In the genomic region with DNA sequence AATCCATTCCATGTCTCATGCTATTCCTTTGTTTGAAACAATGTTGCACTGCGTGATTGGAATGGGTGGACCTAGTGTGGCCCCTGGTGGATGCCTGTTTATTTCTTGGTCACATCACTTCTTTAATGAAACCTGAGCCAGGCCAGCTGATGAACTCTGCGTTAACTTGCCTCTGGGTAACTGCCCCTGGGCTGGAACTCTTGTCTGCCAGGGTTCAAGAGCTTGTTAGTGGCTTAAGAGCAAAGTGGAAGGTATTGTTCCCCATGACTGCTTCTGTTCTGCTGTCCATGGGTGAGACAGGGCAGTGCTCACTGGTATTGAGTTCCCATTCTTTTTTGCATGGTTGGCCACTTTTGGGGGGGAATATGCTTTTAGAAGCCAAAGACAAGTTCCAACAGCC, we compare ENCODE assay signal across 16 mouse cellular contexts.
DNase-seq lines count a peak whose midpoint lies in the region; ATAC-seq lines count a peak whose summit lies in the region.
"Had no signal": no experiment of that assay in that cellular context is flagged by ENCODE, and none has a peak within 500 bp of the region (broad histone marks: within the 10 kb centered on the region; RNA-seq: fewer than 3 reads in every experiment).

No protein-coding gene starts in this region.

- ATAC-seq in heart, embryonic 12.5 days (ENCODE audit: insufficient number of reproducible peaks, low FRiP score), result no peak
- ATAC-seq in lung, embryonic 16.5 days (ENCODE audit: low read depth), result no peak
- ATAC-seq in limb, embryonic 13.5 days (ENCODE audit: low FRiP score, low read depth), result peak; percentile 27; the same call in 1 of the 2 replicates
- ATAC-seq: forebrain, embryonic 13.5 days had no signal

- H3K4me1 ChIP-seq in heart, embryonic 12.5 days (replicated peaks), result peaks cover 60% of the 10 kb centered on the region
- peaks cover 60% of the 10 kb centered on the region for H3K4me1 ChIP-seq in lung, embryonic 16.5 days (replicated peaks; ENCODE audit: control insufficient read depth, insufficient read depth, low read length)
- peaks cover 66% of the 10 kb centered on the region for H3K4me1 ChIP-seq in embryonic facial prominence, embryonic 10.5 days
- peaks cover 73% of the 10 kb centered on the region for H3K4me1 ChIP-seq in limb, embryonic 13.5 days

- intact Hi-C loops in heart, postnatal 25 days (cut with DNase I), result no loop called here

- peak overlapping the region; percentile 13; the same call in 1 of the 2 replicates for H3K27ac ChIP-seq in heart, embryonic 12.5 days (ENCODE audit: poor library complexity, severe bottlenecking)
- H3K27ac ChIP-seq in lung, embryonic 16.5 days (ENCODE audit: low read length), result peak overlapping the region; percentile 34
- H3K27ac ChIP-seq in embryonic facial prominence, embryonic 10.5 days (replicated peaks), result peak overlapping the region; percentile 80
- H3K27ac ChIP-seq in limb, embryonic 13.5 days, result peak overlapping the region; percentile 90
- H3K27ac ChIP-seq: forebrain, embryonic 13.5 days; hindbrain, embryonic 15.5 days; stomach, postnatal 0 days had no signal

- 63% methylated on average over 2 of the region's 2 CpGs for WGBS in heart, embryonic 12.5 days
- WGBS in lung, embryonic 16.5 days, result 48% methylated on average over 2 of the region's 2 CpGs
- WGBS in embryonic facial prominence, embryonic 10.5 days, result 23% methylated on average over 2 of the region's 2 CpGs
- WGBS in limb, embryonic 13.5 days, result 26% methylated on average over 2 of the region's 2 CpGs

- no peak overlapping the region for H3K9ac ChIP-seq in heart, embryonic 12.5 days
- H3K9ac ChIP-seq in lung, embryonic 16.5 days (ENCODE audit: low read length), result no peak overlapping the region
- H3K9ac ChIP-seq in limb, embryonic 13.5 days, result 0 out of 2 replicates have a peak overlapping the region, but pooled peaks have one; percentile 4
- H3K9ac ChIP-seq: forebrain, embryonic 13.5 days; hindbrain, embryonic 15.5 days had no signal

- H3K36me3 ChIP-seq in heart, embryonic 12.5 days, result peaks cover 11% of the 10 kb centered on the region; the same call in 1 of the 2 replicates
- H3K36me3 ChIP-seq in lung, embryonic 16.5 days (ENCODE audit: control insufficient read depth, insufficient read depth, low read length), result no peaks in the 10 kb centered on the region
- no peaks in the 10 kb centered on the region for H3K36me3 ChIP-seq in embryonic facial prominence, embryonic 10.5 days (replicated peaks)
- no peaks in the 10 kb centered on the region for H3K36me3 ChIP-seq in limb, embryonic 13.5 days
- H3K36me3 ChIP-seq: hindbrain, embryonic 15.5 days had no signal

- no peak overlapping the region for H3K4me3 ChIP-seq in heart, embryonic 12.5 days
- H3K4me3 ChIP-seq in lung, embryonic 16.5 days (ENCODE audit: low read length), result no peak overlapping the region
- peak overlapping the region; percentile 33; the same call in 1 of the 2 replicates for H3K4me3 ChIP-seq in embryonic facial prominence, embryonic 10.5 days
- H3K4me3 ChIP-seq in limb, embryonic 13.5 days, result no peak overlapping the region
- H3K4me3 ChIP-seq: forebrain, embryonic 13.5 days; hindbrain, embryonic 15.5 days had no signal

- H3K4me2 ChIP-seq in heart, embryonic 12.5 days, result no peak overlapping the region
- H3K4me2 ChIP-seq in lung, embryonic 16.5 days (ENCODE audit: low read depth, low read length), result no peak overlapping the region
- H3K4me2 ChIP-seq in limb, embryonic 13.5 days (replicated peaks), result peak overlapping the region; percentile 55
- H3K4me2 ChIP-seq: forebrain, embryonic 13.5 days; hindbrain, embryonic 15.5 days; liver, embryonic 11.5 days; midbrain, embryonic 11.5 days had no signal

- no peaks in the 10 kb centered on the region for H3K27me3 ChIP-seq in heart, embryonic 12.5 days (replicated peaks)
- H3K27me3 ChIP-seq in lung, embryonic 16.5 days (ENCODE audit: control insufficient read depth, insufficient read depth, low read depth, low read length), result no peaks in the 10 kb centered on the region
- peaks cover 3% of the 10 kb centered on the region; the same call in 1 of the 2 replicates for H3K27me3 ChIP-seq in embryonic facial prominence, embryonic 10.5 days (replicated peaks; ENCODE audit: low read depth, poor library complexity, severe bottlenecking)
- no peaks in the 10 kb centered on the region for H3K27me3 ChIP-seq in limb, embryonic 13.5 days
- H3K27me3 ChIP-seq: forebrain, embryonic 13.5 days; hindbrain, embryonic 15.5 days had no signal

- DNase-seq in heart, postnatal 25 days (ENCODE audit: low spot score), result no peak
- DNase-seq in lung, postnatal 4 days, result no peak
- DNase-seq in embryonic facial prominence, embryonic 10.5 days (ENCODE audit: low spot score), result peak; percentile 53
- DNase-seq in yolk sac, embryonic 10.5 days (ENCODE audit: low spot score), result no peak
- no peak for DNase-seq in frontal cortex, postnatal 25 days (ENCODE audit: low spot score in 2 of 2)
- DNase-seq: adrenal gland, postnatal 36 days; cerebellum, adult 2 months; right cerebral cortex, postnatal 25 days had no signal

- no peaks in the 10 kb centered on the region for H3K9me3 ChIP-seq in heart, embryonic 12.5 days (replicated peaks)
- no peaks in the 10 kb centered on the region for H3K9me3 ChIP-seq in lung, embryonic 16.5 days (ENCODE audit: control insufficient read depth, low read length)
- H3K9me3 ChIP-seq in embryonic facial prominence, embryonic 10.5 days, result no peaks in the 10 kb centered on the region
- no peaks in the 10 kb centered on the region for H3K9me3 ChIP-seq in limb, embryonic 13.5 days
- H3K9me3 ChIP-seq: forebrain, embryonic 13.5 days; hindbrain, embryonic 15.5 days had no signal

Comparison
In these comparisons a context has a peak if more than half of its experiments do, and no peak if none do; other contexts are left out.
1. H3K27ac ChIP-seq: peak in every context shown above with its lines; median percentile 90 in limb, embryonic 13.5 days; 80 in embryonic facial prominence, embryonic 10.5 days; 34 in lung, embryonic 16.5 days; 13 in heart, embryonic 12.5 days.